Mouse (Mus musculus) heart, adult 2 months (tissue): ENCODE measurements around the gene Slc39a10. TPM values are rescaled to one million over a fixed set of nuclear protein-coding genes. Genes with fewer than 3 reads are reported as not detected.

Experiments
- DNase-seq, 2 experiments: peaks; one replicate each; pipeline ENCODE4 v3.0.0; 2021
- H3K27ac ChIP-seq: fragments of 200-600 bp; 2 replicates; pipeline ENCODE4 v1.8.1; 2022
- H3K27me3 ChIP-seq: fragments of 200-500 bp; 2 replicates; pipeline ENCODE4 v1.6.1; 2012; ENCODE audit warnings: mild to moderate bottlenecking, low read length, inconsistent platforms, mixed read lengths; ENCODE audit not compliant: control insufficient read depth, insufficient read depth
- H3K36me3 ChIP-seq: fragments of 200-500 bp; 2 replicates; pipeline ENCODE4 v1.6.1; 2012; ENCODE audit warnings: low read length, inconsistent platforms; ENCODE audit not compliant: control insufficient read depth, insufficient read depth
- H3K4me1 ChIP-seq: fragments of 200-500 bp; 2 replicates; pipeline ENCODE4 v1.6.1; 2011; ENCODE audit warnings: low read length; ENCODE audit not compliant: control insufficient read depth, insufficient read depth
- H3K4me3 ChIP-seq: fragments of 200-600 bp; 2 replicates; pipeline ENCODE4 v1.8.1; 2022
- H3K79me2 ChIP-seq: fragments of 200-500 bp; replicated peaks from 2 replicates; pipeline ENCODE4 v1.6.1; 2012; ENCODE audit warnings: mild to moderate bottlenecking, inconsistent platforms, low read length, moderate library complexity, mixed read lengths; ENCODE audit not compliant: control insufficient read depth, insufficient read depth
- H3K9ac ChIP-seq: fragments of 200-500 bp; 2 replicates; pipeline ENCODE4 v1.6.1; 2012; ENCODE audit warnings: low read depth, mild to moderate bottlenecking, control low read depth, inconsistent platforms, low read length, mixed read lengths
- CTCF ChIP-seq: fragments of 200-600 bp; IDR thresholded peaks from 2 replicates; pipeline ENCODE4 v1.8.1; 2022; ENCODE audit warnings: antibody characterized with exemption, mild to moderate bottlenecking, moderate library complexity
- EP300 ChIP-seq: fragments of 200-500 bp; IDR thresholded peaks from 2 replicates; pipeline ENCODE4 v1.6.1; 2011; ENCODE audit warnings: low read depth, low read length, control low read depth; ENCODE audit not compliant: insufficient read depth
- POLR2A ChIP-seq: fragments of 200-500 bp; IDR thresholded peaks from 2 replicates; pipeline ENCODE4 v1.6.1; 2011; ENCODE audit warnings: mild to moderate bottlenecking, low read depth, low read length, control low read depth; ENCODE audit not compliant: insufficient read depth
- WGBS: fragments of 180-500 bp; shearing (Covaris S2); methylation state at CpG from one replicate; pipeline ENCODE4 v1.1.7; 2018; 5-methylcytosine and 5-hydroxymethylcytosine counted together
- intact Hi-C: fragments of 180-260 bp; cut with DNase I; formaldehyde crosslinking; loops from one replicate; pipeline ENCODE4 v1.15.1; 2025
- long read RNA-seq: library from polyadenylated mRNA; stranded (forward); transcript quantifications from one replicate; pipeline ENCODE4 v2.0.0, GENCODE M21; 2021
- polyA plus RNA-seq: library from polyadenylated mRNA; depleted of rRNA; stranded (reverse); fragments of >200 nt; gene quantifications from 2 replicates; pipeline ENCODE4 v1.2.3, GENCODE M21; 2012; rRNA removed
- total RNA-seq, 2 experiments: library from RNA; stranded (reverse); gene quantifications; 2 replicates each; pipeline ENCODE4 v1.2.3; 2021

The Slc39a10 gene
- total RNA-seq (10 to 100 TPM in 1 of 2 experiments, 1 to 10 TPM in 1; 9.2 to 10.3 TPM), polyA plus RNA-seq (3.5 and 6.7 TPM in 2 replicates)
- long read RNA-seq, full-length matches to known transcripts, result 3 of 4 reads
- long read RNA-seq, partial matches to known transcripts, result 0 of 4 reads
- long read RNA-seq, other reads (novel, unspliced or antisense), result 1 of 4 reads

- H3K4me3 ChIP-seq, result no peak within 1 kb of the TSS
- no peaks in the 10 kb centered on the region for H3K27me3 ChIP-seq
- no peak for DNase-seq
- no peaks in the 10 kb centered on the region; the same call in 1 of the 2 replicates for H3K4me1 ChIP-seq
- TF ChIP-seq EP300 (no peak), POLR2A (no peak), CTCF (no peak)
- H3K36me3 ChIP-seq, result no peaks in the 10 kb centered on the region
- intact Hi-C loops, result no loop called here
- WGBS, result 83% methylated on average over 3 of the region's 3 CpGs
- H3K9ac ChIP-seq, result no peak within 1 kb of the TSS
- no peaks in the 10 kb centered on the region for H3K79me2 ChIP-seq
- H3K27ac ChIP-seq, result no peak within 1 kb of the TSS
Measured at GRCm38 (mm10) chr1:46892752-46893151, at the start of gene Slc39a10. Slc39a10 (minus strand) TSS chr1:46892852.

- intact Hi-C loops, result no loop called here
- DNase-seq, result no peak
- Histone ChIP-seq H3K4me1 (no peaks in the 10 kb centered on the region), H3K4me3 (no peak overlapping the region), H3K9ac (no peak overlapping the region), H3K79me2 (no peaks in the 10 kb centered on the region), H3K27me3 (no peaks in the 10 kb centered on the region), H3K36me3 (no peaks in the 10 kb centered on the region), H3K27ac (no peak overlapping the region)
- WGBS, result 85% methylated on average over 2 of the region's 2 CpGs
- TF ChIP-seq POLR2A (no peak), CTCF (peak; percentile 46)
Measured at GRCm38 (mm10) chr1:46939295-46939694, 46.6 kb upstream of the Slc39a10 start.

GRCm38 (mm10) chr1:46937641-46938040, 45.0 kb upstream of the Slc39a10 start:
- Histone ChIP-seq H3K9ac (no peak overlapping the region), H3K79me2 (no peaks in the 10 kb centered on the region), H3K4me3 (no peak overlapping the region), H3K27ac (no peak overlapping the region), H3K4me1 (no peaks in the 10 kb centered on the region), H3K27me3 (no peaks in the 10 kb centered on the region), H3K36me3 (no peaks in the 10 kb centered on the region)
- intact Hi-C loops, result no loop called here
- WGBS, result 58% methylated on average over 2 of the region's 2 CpGs
- TF ChIP-seq POLR2A, result no peak
- TF ChIP-seq EP300, result no peak
- no peak for TF ChIP-seq CTCF
- DNase-seq, result no peak

GRCm38 (mm10) chr1:46927104-46927503, 34.5 kb upstream of the Slc39a10 start:
- intact Hi-C loops, result no loop called here
- no peak for DNase-seq
- Histone ChIP-seq H3K4me1 (no peaks in the 10 kb centered on the region), H3K27ac (no peak overlapping the region), H3K79me2 (no peaks in the 10 kb centered on the region), H3K36me3 (no peaks in the 10 kb centered on the region), H3K4me3 (no peak overlapping the region), H3K9ac (no peak overlapping the region), H3K27me3 (no peaks in the 10 kb centered on the region)
- TF ChIP-seq CTCF (no peak), EP300 (no peak), POLR2A (no peak)

- no peaks in the 10 kb centered on the region for H3K36me3 ChIP-seq
- no peaks in the 10 kb centered on the region for H3K4me1 ChIP-seq
- no peak for DNase-seq
- H3K4me3 ChIP-seq, result no peak overlapping the region
- WGBS, result 43% methylated on average over 3 of the region's 3 CpGs
- intact Hi-C loops, result no loop called here
- no peak overlapping the region for H3K9ac ChIP-seq
- no peak for TF ChIP-seq CTCF
- H3K79me2 ChIP-seq, result no peaks in the 10 kb centered on the region
- no peaks in the 10 kb centered on the region for H3K27me3 ChIP-seq
- no peak overlapping the region for H3K27ac ChIP-seq
Measured at GRCm38 (mm10) chr1:46926239-46926638, 33.6 kb upstream of the Slc39a10 start.

GRCm38 (mm10) chr1:46924992-46925391, 32.3 kb upstream of the Slc39a10 start:
- TF ChIP-seq EP300 (no peak), CTCF (peak; percentile 42), POLR2A (no peak)
- intact Hi-C loops, result loop anchor here (5.0 kb wide), 1 partner anchor 73 kb away; no protein-coding TSS in a partner anchor
- Histone ChIP-seq H3K4me3 (no peak overlapping the region), H3K36me3 (no peaks in the 10 kb centered on the region), H3K79me2 (no peaks in the 10 kb centered on the region), H3K27ac (no peak overlapping the region), H3K9ac (no peak overlapping the region), H3K27me3 (no peaks in the 10 kb centered on the region), H3K4me1 (no peaks in the 10 kb centered on the region)
- no peak for DNase-seq
